Mouse (Mus musculus): ENCODE data around the gene Cnot3. TPM values are rescaled to one million over a fixed set of nuclear protein-coding genes. Genes with fewer than 3 reads are reported as not detected.
"Not testable (repeated sequence)": the region's sequence is repeated elsewhere in the genome, so short reads cannot be mapped to it uniquely, and the experiment has no call there.

The Cnot3 gene
- polyA plus RNA-seq, 1 experiment from 2014 or later = 79.6 TPM

DNA sequence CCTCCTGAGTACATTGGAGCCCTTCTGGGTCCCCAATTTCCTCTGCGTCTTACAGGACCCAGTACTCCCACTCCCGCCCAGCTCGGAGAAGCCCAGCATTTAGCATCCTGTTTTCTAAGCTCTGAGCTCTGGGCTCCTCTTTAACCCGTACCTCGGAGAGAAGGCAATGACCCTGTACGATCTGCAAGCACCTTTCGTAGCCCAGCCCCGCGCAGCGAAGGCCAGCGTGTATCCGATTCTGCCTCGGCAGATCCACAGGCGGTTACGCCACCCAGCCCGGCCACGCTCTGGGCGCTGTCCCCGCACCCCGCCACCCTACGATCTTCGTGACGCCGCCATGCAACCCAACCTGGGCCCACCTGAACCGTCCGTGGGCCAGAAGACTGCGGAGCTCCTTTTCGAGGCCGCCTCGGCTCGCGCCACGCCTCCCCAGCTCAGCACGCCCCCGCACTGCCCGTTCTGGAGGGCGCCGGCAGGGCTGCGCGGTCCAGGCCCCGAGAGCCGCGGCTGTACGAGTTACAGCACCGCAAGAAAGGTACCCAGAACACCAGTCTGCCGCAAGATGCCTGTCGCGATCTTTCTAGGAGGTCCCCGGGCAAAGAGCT, 47.4 kb downstream of the Cnot3 start, which contains the start of gene Tsen34:
Gene Tsen34 (plus strand): TSS at position 482 of the 605 bp plus-strand sequence.
- Histone ChIP-seq H3K4me1 (replicated peaks) (peaks cover 28% of the 10 kb centered on the region), H3K4me3 (peak within 1 kb of the TSS; percentile 72), H3K36me3 (peaks cover 31% of the 10 kb centered on the region), H3K27me3 (ENCODE audit: insufficient read depth, poor library complexity, severe bottlenecking) (no peaks in the 10 kb centered on the region), H3K9me3 (no peaks in the 10 kb centered on the region), H3K27ac (peak within 1 kb of the TSS; percentile 92)
- WGBS = under 1% methylated on average over 49 of the region's 49 CpGs
- no peak for DNase-seq (ENCODE audit: low spot score)

DNA sequence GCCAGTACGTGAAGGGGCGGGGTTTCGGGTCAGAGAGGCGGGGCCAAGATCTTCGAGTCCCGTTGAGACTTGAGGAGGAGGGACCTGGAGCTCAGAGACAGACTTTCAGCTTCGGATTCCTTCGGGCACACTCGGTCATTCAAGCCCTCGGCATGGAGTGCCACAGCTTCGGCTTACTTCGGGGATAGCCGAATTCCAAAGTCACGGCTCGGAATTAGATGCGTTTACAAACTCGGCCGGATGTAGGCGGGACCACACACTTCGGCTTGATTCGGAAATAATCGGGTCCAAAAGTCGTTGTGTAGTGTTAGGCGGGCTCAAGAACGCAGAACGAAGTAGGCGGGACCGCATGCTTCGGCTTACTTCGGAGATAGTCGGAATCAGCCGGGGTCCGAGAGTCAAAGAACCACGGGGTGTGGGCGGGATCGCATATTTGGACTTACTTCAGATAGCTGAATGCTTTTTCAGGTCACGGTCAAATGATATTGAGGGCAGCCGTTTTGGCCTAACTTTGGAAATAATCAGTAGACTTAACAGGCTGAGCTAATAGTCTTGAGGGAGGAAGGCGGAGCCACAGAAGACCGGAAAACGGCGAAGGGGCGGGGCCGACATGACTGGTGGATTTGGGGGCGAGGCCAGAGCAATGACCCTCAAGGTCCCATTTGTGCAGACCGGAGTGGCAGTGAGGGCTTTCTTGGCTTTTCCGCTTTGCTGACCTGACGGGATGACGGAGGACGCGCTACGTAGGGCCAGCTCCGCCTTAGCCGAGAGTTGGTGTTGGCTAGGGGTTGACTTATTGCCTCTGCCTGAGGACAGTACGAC, 48.1 kb downstream of the Cnot3 start, which contains the start of gene Mboat7:
Gene Mboat7 (minus strand): TSS at position 537 of the 822 bp plus-strand sequence.
- peaks cover 28% of the 10 kb centered on the region for H3K4me1 ChIP-seq (replicated peaks)
- peaks cover 32% of the 10 kb centered on the region for H3K36me3 ChIP-seq
- no peaks in the 10 kb centered on the region for H3K9me3 ChIP-seq
- under 1% methylated on average over 55 of the region's 55 CpGs for WGBS
- no peaks in the 10 kb centered on the region for H3K27me3 ChIP-seq (ENCODE audit: insufficient read depth, poor library complexity, severe bottlenecking)
- peak within 1 kb of the TSS; percentile 92 for H3K27ac ChIP-seq
- H3K4me3 ChIP-seq = peak within 1 kb of the TSS; percentile 72
- peak; percentile 96 for DNase-seq (ENCODE audit: low spot score)

- no peak for DNase-seq (ENCODE audit: low spot score)
- Histone ChIP-seq H3K27me3 (ENCODE audit: insufficient read depth, poor library complexity, severe bottlenecking) (no peaks in the 10 kb centered on the region), H3K9me3 (no peaks in the 10 kb centered on the region), H3K36me3 (peaks cover 34% of the 10 kb centered on the region), H3K27ac (peak overlapping the region; percentile 92), H3K4me1 (replicated peaks) (peaks cover 28% of the 10 kb centered on the region), H3K4me3 (peak overlapping the region; percentile 72)
- WGBS = under 1% methylated on average over 18 of the region's 18 CpGs
Measured at GRCm38 (mm10) chr7:3693809-3694075, 48.7 kb downstream of the Cnot3 start.

GRCm38 (mm10) chr7:3694076-3694948, 49.2 kb downstream of the Cnot3 start:
- DNase-seq (ENCODE audit: low spot score) = peak; percentile 83
- no peaks in the 10 kb centered on the region for H3K9me3 ChIP-seq
- WGBS = under 1% methylated on average over 54 of the region's 55 CpGs
- peaks cover 28% of the 10 kb centered on the region for H3K4me1 ChIP-seq (replicated peaks)
- peak overlapping the region; percentile 92 for H3K27ac ChIP-seq
- peak overlapping the region; percentile 72 for H3K4me3 ChIP-seq
- peaks cover 39% of the 10 kb centered on the region for H3K36me3 ChIP-seq
- no peaks in the 10 kb centered on the region for H3K27me3 ChIP-seq (ENCODE audit: insufficient read depth, poor library complexity, severe bottlenecking)

- WGBS = 13% methylated on average over 9 of the region's 9 CpGs
Measured at GRCm38 (mm10) chr7:3694949-3695305, 49.9 kb downstream of the Cnot3 start.

GRCm38 (mm10) chr7:3698471-3698870, 53.4 kb downstream of the Cnot3 start:
- WGBS = 95% methylated on average over 6 of the region's 6 CpGs
- Histone ChIP-seq H3K27me3 (ENCODE audit: insufficient read depth, poor library complexity, severe bottlenecking) (no peaks in the 10 kb centered on the region), H3K27ac (no peak overlapping the region), H3K4me3 (no peak overlapping the region), H3K9me3 (no peaks in the 10 kb centered on the region), H3K4me1 (replicated peaks) (peaks cover 18% of the 10 kb centered on the region), H3K36me3 (peaks cover 63% of the 10 kb centered on the region)
- DNase-seq (ENCODE audit: low spot score) = no peak

More at GRCm38 (mm10) chr7:3694949-3695305, 49.9 kb downstream of the Cnot3 start:
- peaks cover 45% of the 10 kb centered on the region for H3K36me3 ChIP-seq
- H3K4me3 ChIP-seq = peak overlapping the region; percentile 72
- not testable (repeated sequence) for H3K27me3 ChIP-seq (ENCODE audit: insufficient read depth, poor library complexity, severe bottlenecking); H3K9me3 ChIP-seq; DNase-seq (ENCODE audit: low spot score)
- peak overlapping the region; percentile 92 for H3K27ac ChIP-seq
- H3K4me1 ChIP-seq (replicated peaks) = peaks cover 28% of the 10 kb centered on the region

DNA sequence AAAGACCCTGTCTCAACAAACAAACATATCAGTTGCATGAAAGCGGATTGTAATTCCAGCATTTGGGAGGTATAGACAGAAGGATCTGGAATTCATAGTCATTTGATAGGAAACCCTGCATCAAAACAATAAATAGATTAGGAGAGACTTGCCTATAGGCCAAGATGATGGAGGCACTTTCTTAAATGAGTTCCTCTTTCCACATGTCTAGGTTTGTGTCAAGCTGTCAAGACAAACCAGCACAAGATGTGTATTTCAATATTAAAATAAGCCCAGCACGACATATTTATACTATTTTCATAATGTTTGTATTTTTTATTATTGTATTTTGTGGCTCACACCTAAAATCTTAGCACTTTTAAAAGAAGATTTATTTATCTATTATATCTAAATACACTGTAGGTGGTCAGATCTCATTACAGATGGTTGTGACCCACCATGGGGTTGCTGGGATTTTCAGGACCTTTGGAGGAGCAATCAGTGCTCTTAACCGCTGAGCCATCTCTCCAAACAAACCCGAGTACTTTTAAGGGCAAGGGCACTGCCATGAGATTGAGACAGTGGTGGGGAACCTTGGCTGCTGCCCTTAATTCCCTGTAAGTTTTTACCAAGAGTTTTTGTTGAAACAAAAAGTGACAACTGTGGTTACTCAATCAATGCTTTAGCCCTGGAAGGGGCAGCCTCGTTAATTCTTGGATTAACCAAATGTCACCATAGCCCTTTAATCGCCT, 58.2 kb downstream of the Cnot3 start:
- Histone ChIP-seq H3K4me1 (replicated peaks) (peaks cover 27% of the 10 kb centered on the region), H3K4me3 (peak overlapping the region; percentile 89), H3K27ac (peak overlapping the region; percentile 97), H3K27me3 (ENCODE audit: insufficient read depth, poor library complexity, severe bottlenecking) (no peaks in the 10 kb centered on the region), H3K9me3 (no peaks in the 10 kb centered on the region), H3K36me3 (peaks cover 75% of the 10 kb centered on the region)
- WGBS = 21% methylated on average over 6 of the region's 6 CpGs
- no peak for DNase-seq (ENCODE audit: low spot score)

- peak; percentile 96 for DNase-seq (ENCODE audit: low spot score)
- Histone ChIP-seq H3K36me3 (peaks cover 70% of the 10 kb centered on the region), H3K9me3 (no peaks in the 10 kb centered on the region), H3K27me3 (ENCODE audit: insufficient read depth, poor library complexity, severe bottlenecking) (no peaks in the 10 kb centered on the region), H3K4me1 (replicated peaks) (peaks cover 27% of the 10 kb centered on the region), H3K4me3 (peak within 1 kb of the TSS; percentile 89), H3K27ac (peak within 1 kb of the TSS; percentile 97)
- under 1% methylated on average over 42 of the region's 42 CpGs for WGBS
Measured at GRCm38 (mm10) chr7:3703879-3704441, 58.9 kb downstream of the Cnot3 start, which contains the start of gene Rps9. Rps9 (plus strand) TSS chr7:3703993.

DNA sequence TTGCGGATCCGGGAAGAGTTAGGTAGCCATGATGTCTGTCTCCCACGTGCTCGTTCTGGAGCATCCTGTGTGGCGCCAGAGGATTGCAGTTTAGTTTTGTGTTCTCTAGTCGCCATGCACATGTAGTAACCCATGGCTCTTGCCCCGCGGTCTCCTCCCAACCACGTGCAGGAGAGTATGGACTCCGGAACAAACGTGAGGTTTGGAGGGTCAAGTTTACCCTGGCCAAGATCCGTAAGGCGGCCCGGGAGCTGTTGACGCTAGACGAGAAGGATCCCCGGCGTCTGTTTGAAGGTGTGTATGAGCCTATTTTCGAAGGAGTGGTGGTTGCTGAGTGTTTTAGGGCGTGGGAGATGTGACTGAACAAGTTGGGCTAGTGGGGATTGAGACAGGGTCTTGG, 59.4 kb downstream of the Cnot3 start:
- Histone ChIP-seq H3K27me3 (ENCODE audit: insufficient read depth, poor library complexity, severe bottlenecking) (no peaks in the 10 kb centered on the region), H3K36me3 (peaks cover 65% of the 10 kb centered on the region), H3K27ac (peak overlapping the region; percentile 97), H3K4me3 (peak overlapping the region; percentile 89), H3K9me3 (no peaks in the 10 kb centered on the region), H3K4me1 (replicated peaks) (peaks cover 27% of the 10 kb centered on the region)
- no peak for DNase-seq (ENCODE audit: low spot score)
- WGBS = under 1% methylated on average over 20 of the region's 20 CpGs

GRCm38 (mm10) chr7:3705461-3705860, 60.4 kb downstream of the Cnot3 start:
- not testable (repeated sequence) for H3K9me3 ChIP-seq; DNase-seq (ENCODE audit: low spot score); H3K27me3 ChIP-seq (ENCODE audit: insufficient read depth, poor library complexity, severe bottlenecking)
- Histone ChIP-seq H3K4me3 (peak overlapping the region; percentile 89), H3K4me1 (replicated peaks) (peaks cover 27% of the 10 kb centered on the region), H3K27ac (peak overlapping the region; percentile 97), H3K36me3 (peaks cover 55% of the 10 kb centered on the region)
- 6% methylated on average over 7 of the region's 7 CpGs for WGBS

GRCm38 (mm10) chr7:3705911-3706310, 60.8 kb downstream of the Cnot3 start:
- peak overlapping the region; percentile 89 for H3K4me3 ChIP-seq
- WGBS = 44% methylated on average over 6 of the region's 6 CpGs
- peaks cover 27% of the 10 kb centered on the region for H3K4me1 ChIP-seq (replicated peaks)
- no peaks in the 10 kb centered on the region for H3K9me3 ChIP-seq
- no peaks in the 10 kb centered on the region for H3K27me3 ChIP-seq (ENCODE audit: insufficient read depth, poor library complexity, severe bottlenecking)
- peaks cover 50% of the 10 kb centered on the region for H3K36me3 ChIP-seq
- DNase-seq (ENCODE audit: low spot score) = no peak
- peak overlapping the region; percentile 64 for H3K27ac ChIP-seq

Measured in hindbrain, embryonic 10.5 days (tissue).